Mouse (Mus musculus): ENCODE data around the gene Cckar.

Gene Cckar

GRCm38 (mm10) chr5:53672352-53672751 is 35.2 kb downstream of the Cckar start:
- DNase-seq (ENCODE audit: low spot score) = peak; percentile 61

- no peak for DNase-seq (ENCODE audit: low spot score)
Measured at GRCm38 (mm10) chr5:53671507-53671906, 36.0 kb downstream of the Cckar start.

DNA sequence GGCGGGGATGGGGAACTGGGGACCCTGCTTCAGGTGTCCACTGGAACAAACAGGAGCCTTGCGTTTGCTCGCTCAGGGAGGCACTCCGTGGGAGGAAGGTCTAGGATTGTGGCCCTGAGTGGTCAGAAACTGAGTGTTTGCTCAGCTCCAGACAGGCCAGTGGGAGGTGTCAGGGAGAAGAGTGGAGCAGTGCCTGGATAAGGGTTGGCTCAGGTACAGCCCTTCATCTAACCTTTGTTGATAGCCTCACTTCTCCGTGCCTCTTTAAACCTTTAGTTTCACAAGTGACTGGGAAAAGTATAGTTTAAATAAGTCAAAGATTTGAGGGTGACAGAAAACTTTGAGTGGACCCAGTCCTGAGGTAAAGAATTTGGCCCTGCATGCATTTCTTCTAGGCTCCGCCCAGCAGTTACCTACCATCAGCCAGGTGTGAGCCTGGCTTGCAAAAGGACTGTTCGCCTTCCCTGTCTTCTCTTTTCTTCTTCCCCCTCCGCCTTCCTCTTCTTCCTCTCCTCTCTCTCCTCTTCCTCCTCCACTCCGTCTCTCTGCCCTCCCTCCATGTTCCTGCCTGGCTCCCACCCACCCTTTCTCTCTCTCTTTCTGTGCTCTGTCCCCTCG is 37.1 kb downstream of the Cckar start:
- no peak for DNase-seq (ENCODE audit: low spot score)

DNA sequence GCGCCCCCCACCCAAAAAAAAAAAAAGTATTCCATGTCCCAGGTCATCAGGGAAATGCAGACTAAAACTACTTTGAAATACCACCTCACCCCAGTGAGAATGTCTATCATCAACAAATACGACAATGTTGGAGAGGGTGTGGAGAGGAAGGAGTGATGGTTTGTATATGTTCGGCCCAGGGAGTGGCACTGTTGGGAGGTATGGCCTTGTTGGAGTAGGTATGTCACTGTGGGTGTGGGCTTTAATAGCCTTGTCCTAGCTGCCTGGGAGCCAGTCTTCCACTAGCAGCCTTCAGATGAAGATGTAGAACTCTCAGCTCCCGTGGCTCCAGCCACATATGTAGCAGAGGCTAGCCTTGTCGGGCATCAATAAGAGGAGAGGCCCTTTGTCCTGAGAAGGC is 39.5 kb downstream of the Cckar start:
- DNase-seq (ENCODE audit: low spot score) = no peak

GRCm38 (mm10) chr5:53663665-53664064 is 43.8 kb downstream of the Cckar start:
- no peak for DNase-seq (ENCODE audit: low spot score)

DNA sequence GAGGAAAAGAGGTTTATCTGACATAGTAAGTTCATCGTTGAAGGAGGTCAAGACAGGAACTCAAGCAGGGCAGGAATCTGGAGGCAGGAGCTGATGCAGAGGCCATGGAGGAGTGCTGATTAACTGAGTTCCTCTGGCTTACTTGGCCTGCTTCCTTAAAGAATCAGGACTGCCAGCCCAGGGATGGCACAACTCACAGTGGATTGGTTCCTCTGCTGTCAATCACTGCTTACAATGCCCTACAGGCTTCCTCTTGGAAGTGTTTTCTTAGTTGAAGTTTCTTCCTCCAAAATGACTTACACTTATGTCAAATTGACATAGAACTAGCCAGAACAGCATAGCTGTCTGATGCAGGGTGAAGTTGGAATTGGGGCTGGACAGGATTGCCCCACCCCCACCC is 45.1 kb downstream of the Cckar start:
- DNase-seq (ENCODE audit: low spot score) = no peak

GRCm38 (mm10) chr5:53661508-53661907 is 46.0 kb downstream of the Cckar start:
- no peak for DNase-seq (ENCODE audit: low spot score)

- DNase-seq (ENCODE audit: low spot score) = no peak
Measured at GRCm38 (mm10) chr5:53657925-53658324, 49.6 kb downstream of the Cckar start.

DNA sequence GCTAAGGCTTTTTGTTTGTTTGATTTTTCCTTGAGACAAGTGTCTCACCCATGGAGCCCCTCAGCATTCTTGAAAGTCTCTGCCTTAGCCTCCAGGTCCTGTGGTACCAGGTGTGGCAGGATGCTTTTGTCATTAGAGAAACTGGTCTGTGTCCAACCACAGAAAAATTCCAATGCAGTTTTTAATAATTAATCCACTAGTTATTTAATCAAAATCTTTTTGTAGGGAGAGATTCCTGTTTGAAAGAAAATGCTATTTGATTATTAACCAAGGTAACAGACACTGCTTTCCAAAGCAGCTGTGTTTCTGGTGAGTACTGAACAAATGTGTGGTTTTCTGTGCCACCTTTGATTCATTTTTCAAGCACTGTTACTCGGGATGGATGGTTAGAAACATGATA is 50.9 kb downstream of the Cckar start:
- no peak for DNase-seq (ENCODE audit: low spot score)
